Mouse (Mus musculus) cerebellum, postnatal 10 days (tissue): ENCODE data around the gene Ppil1.
A peak's percentile ranks its signal among the peaks of the same experiment; 100 is the strongest.
"Not testable (repeated sequence)": the region's sequence is repeated elsewhere in the genome, so short reads cannot be mapped to it uniquely, and the experiment has no call there.

Experiments
- DNase-seq, 2 experiments: peaks; one replicate each; pipeline ENCODE4 v3.0.0; 2021; ENCODE audit warnings: mixed read lengths in 2 of 2

Ppil1 gene

DNA sequence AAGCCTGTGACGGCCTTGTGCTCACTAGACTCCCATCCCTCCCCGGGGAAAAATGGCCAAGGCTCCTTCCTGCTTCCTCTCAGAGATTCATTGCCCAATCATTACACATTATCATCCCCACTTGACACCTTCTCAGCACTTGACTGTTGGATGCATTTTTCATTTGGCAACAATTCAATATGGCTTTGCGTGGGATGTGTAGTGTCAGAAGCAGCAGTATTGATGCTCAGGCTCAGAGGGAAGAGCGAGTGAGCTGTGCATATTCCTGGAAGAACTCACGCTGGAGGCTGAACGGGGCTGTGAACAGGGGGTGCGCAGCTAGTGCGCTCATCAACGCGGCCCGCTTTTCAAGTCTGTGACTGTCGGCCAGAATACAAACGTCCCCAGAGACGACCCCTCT lies 13.0 kb downstream of the Ppil1 start:
- not testable (repeated sequence) for DNase-seq

- peak; percentile 72 to 77 for DNase-seq
Observed at GRCm38 (mm10) chr17:29249512-29249911, 14.5 kb downstream of the Ppil1 start.

- DNase-seq = peak in 1 of 2 experiments; percentile 42
Observed at GRCm38 (mm10) chr17:29247881-29248280, 16.1 kb downstream of the Ppil1 start.

GRCm38 (mm10) chr17:29246602-29247001 lies 17.4 kb downstream of the Ppil1 start:
- peak; percentile 66 to 79 for DNase-seq

DNA sequence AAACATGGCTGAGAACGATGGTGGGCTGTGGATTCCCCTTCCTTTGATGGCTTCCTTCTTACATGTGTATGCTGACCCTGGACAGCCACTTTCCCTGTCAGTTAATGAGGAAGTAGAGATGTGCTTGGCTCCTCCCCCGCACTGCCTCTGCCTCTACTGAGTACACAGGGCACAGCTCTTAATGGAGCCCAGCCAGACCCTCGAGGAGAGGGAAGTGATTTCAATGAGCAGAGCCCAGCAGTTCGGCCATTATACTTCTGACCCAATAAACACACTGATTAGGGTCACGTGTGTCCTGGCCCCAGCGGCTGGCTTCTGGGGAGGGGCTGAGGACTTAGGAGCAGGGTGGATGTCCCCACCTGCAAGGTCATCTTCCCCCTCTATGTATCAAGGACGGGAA lies 18.3 kb downstream of the Ppil1 start:
- DNase-seq = peak; percentile 52 to 55

GRCm38 (mm10) chr17:29244912-29245311 lies 19.1 kb downstream of the Ppil1 start:
- no peak for DNase-seq

- DNase-seq = peak; percentile 68 to 72
Observed at GRCm38 (mm10) chr17:29238421-29238945, 25.5 kb downstream of the Ppil1 start.

GRCm38 (mm10) chr17:29237772-29238420 lies 26.1 kb downstream of the Ppil1 start, which contains the start of gene Cpne5:
Cpne5 (minus strand) TSS chr17:29238167.
- DNase-seq = peak; percentile 53 to 63

DNA sequence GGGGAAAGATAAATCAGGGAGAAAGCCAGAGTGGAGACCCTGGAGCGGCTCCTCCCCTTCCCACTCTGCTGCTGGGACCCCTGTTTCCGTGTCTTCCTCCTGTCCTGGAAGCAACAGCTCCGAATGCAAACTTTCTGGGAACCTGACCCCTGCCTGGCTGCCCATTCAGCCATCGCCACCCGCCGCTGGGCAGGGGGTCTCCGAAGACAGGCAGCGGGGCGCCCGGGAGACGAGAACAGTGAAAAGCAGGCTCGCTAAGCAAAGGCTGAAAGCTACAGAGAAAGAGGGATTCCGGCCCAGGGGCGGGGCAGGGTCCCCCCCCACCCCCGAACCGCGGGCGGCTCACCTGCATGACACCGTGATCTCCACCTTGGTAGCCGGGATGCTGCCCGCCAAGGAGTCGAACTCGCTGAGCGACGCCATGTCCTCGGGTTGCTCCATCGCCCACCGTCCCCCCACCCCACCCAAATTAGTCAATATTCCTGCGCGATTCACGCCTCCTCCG lies 26.7 kb downstream of the Ppil1 start:
- no peak for DNase-seq

DNA sequence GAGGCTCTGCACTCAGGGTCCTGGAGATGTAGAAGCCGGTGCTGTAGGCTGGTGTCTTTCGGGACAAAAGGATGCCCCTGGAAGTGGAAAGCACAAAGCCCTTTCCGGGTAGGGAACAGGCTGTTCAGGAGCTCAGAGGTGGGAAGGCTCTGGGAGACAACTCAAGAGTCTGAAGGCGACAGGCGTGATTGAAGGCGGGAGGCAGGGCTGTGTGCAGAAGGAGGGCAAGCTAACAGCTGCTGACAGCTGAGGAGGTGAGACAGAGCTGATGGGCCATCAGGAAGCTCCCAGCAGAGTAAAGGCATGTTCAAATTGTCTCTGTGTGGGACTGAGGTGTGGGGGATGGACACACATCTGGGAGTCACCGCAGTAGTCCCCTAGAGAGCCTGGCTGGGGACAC lies 27.9 kb downstream of the Ppil1 start:
- DNase-seq = no peak

DNA sequence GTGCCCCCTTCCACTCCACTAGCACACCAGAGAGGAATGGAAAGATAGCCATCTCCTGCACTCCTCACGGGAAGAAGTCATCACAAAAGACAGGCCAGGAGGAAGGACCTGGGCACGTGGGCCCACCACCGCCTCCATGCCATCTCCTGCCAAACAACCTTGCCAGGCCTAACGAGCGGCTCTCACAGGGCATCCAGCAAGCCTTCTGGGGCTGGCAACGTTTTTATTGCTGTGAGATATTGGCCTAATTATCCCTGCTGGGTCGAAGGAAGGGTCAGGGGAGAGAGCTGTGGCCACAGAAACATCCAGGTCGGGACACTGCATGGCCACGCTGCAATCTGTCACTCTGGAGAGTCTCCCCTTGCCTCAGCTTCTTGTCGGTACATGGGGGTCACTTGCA lies 32.9 kb downstream of the Ppil1 start:
- peak; percentile 70 for DNase-seq

DNA sequence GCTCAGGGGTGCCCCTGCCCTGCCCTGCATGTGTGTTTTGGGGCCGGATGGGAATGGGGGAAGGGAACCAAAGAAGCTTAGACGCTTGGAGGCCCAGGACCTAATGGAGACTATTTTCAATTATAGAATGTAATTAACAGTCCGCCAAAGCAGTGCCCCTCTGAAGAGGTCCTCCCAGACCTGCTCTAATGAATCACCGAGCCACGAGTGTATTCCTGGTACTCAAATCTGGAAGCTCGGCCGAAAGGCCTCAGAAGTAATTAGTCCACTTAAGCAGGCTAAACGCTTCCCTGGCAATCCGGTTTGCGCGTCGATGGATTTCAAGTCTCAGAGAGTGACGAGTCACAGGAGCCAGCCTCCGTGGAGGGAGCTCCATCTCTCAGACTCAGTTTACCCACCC lies 43.4 kb downstream of the Ppil1 start:
- DNase-seq = peak in 1 of 2 experiments; percentile 35

DNA sequence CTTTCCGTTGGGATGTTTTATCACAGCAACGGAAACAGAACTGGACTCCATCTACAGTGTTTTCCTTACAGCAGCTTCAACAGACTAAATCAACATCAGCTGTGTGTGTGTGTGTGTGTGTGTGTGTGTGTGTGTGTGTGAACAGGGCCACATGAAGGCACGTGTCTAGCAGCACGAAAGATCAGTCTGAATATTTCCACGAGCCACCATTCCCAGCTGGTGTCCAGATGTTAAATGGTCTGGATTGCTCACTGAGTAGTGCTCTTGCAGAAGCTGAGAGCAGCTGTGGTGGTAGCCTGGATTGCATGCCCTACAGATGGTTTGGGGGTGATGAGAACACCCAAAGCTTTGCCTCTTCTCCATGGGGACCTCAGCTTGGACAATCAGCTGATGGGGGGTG lies 46.0 kb downstream of the Ppil1 start:
- no peak for DNase-seq

DNA sequence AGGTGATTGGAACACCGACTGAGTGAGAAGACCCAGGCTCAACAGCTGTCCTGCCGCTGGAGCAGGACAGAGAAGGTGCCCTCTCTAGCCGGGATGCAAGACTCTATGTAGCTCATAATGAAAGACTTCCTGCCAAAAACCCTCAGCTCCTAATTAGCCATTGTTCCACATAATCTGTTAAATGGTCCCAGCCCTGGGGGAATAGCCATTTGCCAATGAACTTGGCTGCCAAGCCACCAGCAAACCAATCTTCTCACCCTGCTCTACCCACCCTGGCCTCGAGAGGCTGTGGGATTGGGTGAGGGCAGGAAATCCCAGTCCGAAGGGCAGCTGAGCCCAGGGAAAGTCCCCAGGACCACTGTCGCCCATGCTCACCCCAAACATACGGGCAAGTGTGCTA lies 47.9 kb downstream of the Ppil1 start:
- DNase-seq = peak; percentile 62

DNA sequence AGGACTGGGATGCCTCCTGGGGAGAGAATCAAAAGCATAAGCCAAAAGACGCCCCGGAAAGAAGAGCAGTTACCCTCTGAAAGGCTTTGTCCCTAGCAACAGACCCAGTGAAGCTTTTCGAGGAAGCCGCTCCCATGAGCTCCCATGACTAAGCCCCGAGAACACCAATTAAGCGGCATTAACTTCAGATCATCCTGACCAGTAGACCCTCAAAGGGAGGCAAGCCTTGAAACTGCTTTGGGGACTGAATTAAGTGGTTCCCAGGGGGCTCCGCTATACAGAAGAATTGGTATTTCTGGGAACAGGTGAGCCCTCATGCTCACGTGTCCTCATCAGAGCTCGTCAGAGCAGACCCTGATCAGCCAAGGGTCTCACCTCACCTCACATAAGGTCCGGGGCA lies 49.3 kb downstream of the Ppil1 start:
- no peak for DNase-seq

GRCm38 (mm10) chr17:29214193-29214456 lies 49.9 kb downstream of the Ppil1 start:
- DNase-seq = no peak

DNA sequence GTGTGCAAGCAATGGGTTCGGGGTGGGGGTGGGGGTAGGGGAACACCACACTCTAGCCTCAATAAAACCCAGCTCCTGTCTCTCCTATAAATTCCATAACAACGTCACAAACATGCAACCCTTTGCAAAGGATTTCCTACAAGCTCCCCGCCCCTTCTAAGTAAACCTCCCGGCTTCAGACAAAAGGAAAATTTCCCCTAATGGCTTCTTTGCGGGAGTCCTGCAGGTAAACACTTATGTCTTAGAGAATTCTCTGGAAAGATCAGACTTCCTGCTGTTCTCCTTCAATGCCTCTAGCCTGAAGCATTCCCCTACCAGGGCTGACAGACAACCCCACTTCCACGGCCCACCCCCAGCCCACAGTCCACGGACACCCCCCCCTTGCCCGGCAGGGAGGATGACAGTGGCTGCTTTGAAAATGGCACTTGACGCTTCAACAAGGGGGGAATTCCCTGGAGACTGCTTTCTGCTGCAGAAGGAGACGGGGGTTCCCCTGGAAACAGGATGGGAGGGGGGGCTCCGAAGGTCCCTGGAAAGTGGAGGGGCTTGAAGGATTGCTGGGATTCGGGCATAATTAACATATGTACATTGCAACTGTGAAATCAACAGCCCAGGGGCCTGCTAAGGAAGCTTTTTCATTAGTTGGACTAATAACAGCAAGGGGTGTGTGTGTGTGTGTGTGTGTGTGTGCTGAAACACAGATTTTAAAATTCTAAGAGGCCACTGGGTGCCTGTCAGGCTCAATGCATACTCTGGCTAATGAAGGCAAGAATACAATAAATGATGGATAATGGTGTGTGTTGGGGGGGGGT lies 50.4 kb downstream of the Ppil1 start:
- DNase-seq = no peak

- no peak for DNase-seq
Observed at GRCm38 (mm10) chr17:29211836-29212235, 52.1 kb downstream of the Ppil1 start.

DNA sequence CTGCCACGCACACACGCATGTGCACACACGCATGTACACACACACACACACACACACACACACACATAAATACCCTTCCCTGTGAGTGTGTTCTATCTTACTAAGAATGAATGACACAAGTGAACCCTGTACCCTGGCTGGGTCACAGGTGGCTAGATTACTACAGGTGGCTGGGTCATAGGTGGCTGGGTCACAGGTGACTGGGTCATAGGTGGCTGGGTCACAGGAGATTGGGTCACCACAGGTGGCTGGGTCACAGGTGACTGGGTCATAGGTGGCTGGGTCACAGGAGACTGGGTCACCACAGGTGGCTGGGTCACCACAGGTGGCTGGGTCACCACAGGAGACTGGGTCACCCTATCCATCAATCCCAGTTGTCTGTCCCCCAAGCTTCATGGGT lies 53.9 kb downstream of the Ppil1 start:
- no peak for DNase-seq

DNA sequence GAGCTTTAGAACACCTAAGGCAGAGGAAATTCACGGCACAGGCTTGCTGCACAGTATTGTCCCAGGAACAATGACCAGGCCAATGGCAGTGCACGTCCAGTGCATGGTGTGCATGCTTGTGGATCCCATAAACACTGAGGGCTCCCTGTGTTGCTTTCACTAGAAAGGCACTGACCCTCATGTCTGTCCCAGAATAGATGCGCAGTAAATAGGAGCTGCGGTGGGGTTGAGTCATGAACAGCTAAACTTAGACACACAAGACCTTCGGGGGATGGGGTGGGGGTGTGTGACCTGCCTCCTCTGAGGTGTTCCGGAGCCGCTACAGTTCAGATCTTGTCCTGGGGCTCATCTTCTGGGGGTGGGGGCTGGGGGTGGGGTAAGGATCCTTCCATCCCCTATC lies 57.9 kb downstream of the Ppil1 start:
- no peak for DNase-seq

GRCm38 (mm10) chr17:29202604-29203003 lies 61.4 kb downstream of the Ppil1 start:
- DNase-seq = no peak
